Mouse (Mus musculus) forebrain, embryonic 14.5 days (tissue): ENCODE measurements around the gene Arhgap21. TPM values are rescaled to one million over a fixed set of nuclear protein-coding genes. Genes with fewer than 3 reads are reported as not detected.

Experiments used
- ATAC-seq: fragments of 200-750 bp; cut with Nextera tagmentation; 2 replicates; pipeline ENCODE4 v1.8.0; 2017; ENCODE audit warnings: mild to moderate bottlenecking, moderate library complexity
- DNase-seq: peaks from one replicate; pipeline ENCODE4 v3.0.0-alpha.2; 2015; ENCODE audit warnings: low spot score
- H3K27ac ChIP-seq: fragments of 300-500 bp; sonication (generic); 2 replicates; pipeline ENCODE4 v1.5.1; 2014; ENCODE audit warnings: low read depth, mild to moderate bottlenecking, control low read depth, low read length, moderate library complexity
- H3K27me3 ChIP-seq: fragments of 300-500 bp; sonication (generic); replicated peaks from 2 replicates; pipeline ENCODE4 v1.6.1; 2014; ENCODE audit warnings: low read length, control low read depth, mixed read lengths; ENCODE audit not compliant: control insufficient read depth, insufficient read depth
- H3K36me3 ChIP-seq: fragments of 300-500 bp; sonication (generic); 2 replicates; pipeline ENCODE4 v1.6.1; 2014; ENCODE audit warnings: low read length, control low read depth; ENCODE audit not compliant: control insufficient read depth, insufficient read depth
- H3K4me1 ChIP-seq: fragments of 300-500 bp; sonication (generic); 2 replicates; pipeline ENCODE4 v1.6.1; 2014; ENCODE audit warnings: antibody characterized with exemption, low read length, control low read depth; ENCODE audit not compliant: control insufficient read depth, insufficient read depth
- H3K4me2 ChIP-seq: fragments of 300-500 bp; sonication (generic); 2 replicates; pipeline ENCODE4 v1.6.1; 2014; ENCODE audit warnings: mild to moderate bottlenecking, control low read depth, low read length
- H3K4me3 ChIP-seq: fragments of 300-500 bp; sonication (generic); 2 replicates; pipeline ENCODE4 v1.5.1; 2014; ENCODE audit warnings: low read depth, low read length, control low read depth
- H3K9ac ChIP-seq: fragments of 300-500 bp; sonication (generic); 2 replicates; pipeline ENCODE4 v1.6.1; 2014; ENCODE audit warnings: mild to moderate bottlenecking, low read length, control low read depth, moderate library complexity
- H3K9me3 ChIP-seq: fragments of 300-500 bp; sonication (generic); replicated peaks from 2 replicates; pipeline ENCODE4 v1.6.1; 2016; ENCODE audit warnings: low read length, control low read depth, mixed read lengths; ENCODE audit not compliant: control insufficient read depth
- WGBS: fragments of 180-500 bp; shearing (Covaris S2); extraction: QIAGEN DNeasy Blood & Tissue Kit; methylation state at CpG from one replicate; pipeline ENCODE4 v1.1.7; 2014; 5-methylcytosine and 5-hydroxymethylcytosine counted together
- polyA plus RNA-seq: library from polyadenylated mRNA; unstranded; fragments of >200 nt; fragmentation: Nextera tagmentation; extraction: Ambion mirVana; gene quantifications from 2 replicates; pipeline ENCODE4 v1.2.1, GENCODE M21; 2014

Gene Arhgap21
- polyA plus RNA-seq, 1 experiment from 2014 or later = 34.0 TPM

- Histone ChIP-seq H3K9ac (no peak overlapping the region), H3K4me1 (peaks cover 27% of the 10 kb centered on the region), H3K27me3 (no peaks in the 10 kb centered on the region), H3K36me3 (no peaks in the 10 kb centered on the region; the same call in 1 of the 2 replicates), H3K4me3 (no peak overlapping the region), H3K9me3 (no peaks in the 10 kb centered on the region), H3K27ac (no peak overlapping the region), H3K4me2 (no peak overlapping the region)
- DNase-seq (no peak), ATAC-seq (no peak)
- 52% methylated on average over 8 of the region's 8 CpGs for WGBS
Measured at GRCm38 (mm10) chr2:20955376-20955775, 13.3 kb downstream of the Arhgap21 start.

- WGBS = 75% methylated on average over 4 of the region's 4 CpGs
- DNase-seq (no peak), ATAC-seq (no peak)
- no peak overlapping the region for H3K4me2 ChIP-seq
- H3K9ac ChIP-seq = no peak overlapping the region
- peaks cover 15% of the 10 kb centered on the region for H3K4me1 ChIP-seq
- no peaks in the 10 kb centered on the region; the same call in 1 of the 2 replicates for H3K36me3 ChIP-seq
- H3K4me3 ChIP-seq = no peak overlapping the region
- no peak overlapping the region for H3K27ac ChIP-seq
- no peaks in the 10 kb centered on the region for H3K9me3 ChIP-seq
- H3K27me3 ChIP-seq = no peaks in the 10 kb centered on the region
Measured at GRCm38 (mm10) chr2:20952716-20953115, 16.0 kb downstream of the Arhgap21 start.

DNA sequence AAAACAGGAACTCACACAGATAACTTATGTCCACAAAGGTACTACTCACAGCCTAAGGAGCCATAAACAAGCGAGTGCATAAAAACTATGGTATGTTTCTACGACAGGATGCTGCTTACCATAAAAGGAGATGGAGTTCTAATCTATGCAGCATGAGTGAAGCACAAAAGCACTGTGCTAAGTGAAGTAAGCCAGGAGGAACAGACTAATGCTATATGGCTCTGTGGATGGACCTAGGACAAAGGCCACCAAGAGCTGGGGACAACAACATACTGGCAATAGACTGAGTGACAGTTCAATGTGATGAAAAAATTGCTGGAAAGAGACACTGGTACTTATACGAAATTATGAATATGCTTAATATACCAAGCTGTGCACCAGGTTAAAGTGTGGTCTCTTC is 19.5 kb downstream of the Arhgap21 start:
- WGBS = 90% methylated on average over 3 of the region's 3 CpGs
- peaks cover 8% of the 10 kb centered on the region; the same call in 1 of the 2 replicates for H3K4me1 ChIP-seq
- no peaks in the 10 kb centered on the region; the same call in 1 of the 2 replicates for H3K36me3 ChIP-seq
- H3K4me3 ChIP-seq = no peak overlapping the region
- H3K4me2 ChIP-seq = no peak overlapping the region
- ATAC-seq = no peak
- H3K27me3 ChIP-seq = no peaks in the 10 kb centered on the region
- no peak for DNase-seq
- H3K9ac ChIP-seq = no peak overlapping the region
- H3K27ac ChIP-seq = no peak overlapping the region
- no peaks in the 10 kb centered on the region for H3K9me3 ChIP-seq

DNA sequence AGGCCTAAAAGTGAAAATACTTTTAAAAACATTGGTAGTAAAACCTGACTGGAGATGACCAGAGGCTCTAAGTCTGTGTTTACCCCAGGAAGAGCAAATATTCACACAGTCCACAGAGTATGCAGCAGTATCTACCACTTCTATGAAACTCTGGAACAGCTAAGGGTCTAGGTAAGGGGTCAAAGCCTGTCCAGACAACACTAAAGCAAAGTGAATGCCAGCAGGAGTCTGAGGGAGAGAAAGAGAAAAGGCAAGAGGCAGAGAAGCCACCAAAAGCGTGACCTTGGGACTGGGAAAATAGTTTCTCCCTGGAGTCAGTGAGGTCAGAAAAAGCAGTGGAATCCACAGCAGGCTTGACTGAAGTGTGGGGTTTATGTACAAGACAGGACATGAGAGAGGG is 21.6 kb downstream of the Arhgap21 start:
- H3K27ac ChIP-seq = no peak overlapping the region
- ATAC-seq = no peak

GRCm38 (mm10) chr2:20945596-20945995 is 23.1 kb downstream of the Arhgap21 start:
- 87% methylated on average over 5 of the region's 5 CpGs for WGBS
- peak overlapping the region; percentile 60; the same call in 1 of the 2 replicates for H3K27ac ChIP-seq
- H3K4me2 ChIP-seq = no peak overlapping the region
- no peaks in the 10 kb centered on the region for H3K27me3 ChIP-seq
- no peak overlapping the region for H3K4me3 ChIP-seq
- no peak overlapping the region for H3K9ac ChIP-seq
- no peak for ATAC-seq
- no peaks in the 10 kb centered on the region for H3K9me3 ChIP-seq
- peaks cover 30% of the 10 kb centered on the region for H3K4me1 ChIP-seq
- no peaks in the 10 kb centered on the region for H3K36me3 ChIP-seq
- DNase-seq = no peak

More for the DNA sequence above, 21.6 kb downstream of the Arhgap21 start:
- no peaks in the 10 kb centered on the region for H3K27me3 ChIP-seq
- no peak overlapping the region for H3K9ac ChIP-seq
- H3K4me1 ChIP-seq = peaks cover 24% of the 10 kb centered on the region
- no peaks in the 10 kb centered on the region for H3K9me3 ChIP-seq
- 85% methylated on average over 1 of the region's 1 CpGs for WGBS
- no peaks in the 10 kb centered on the region for H3K36me3 ChIP-seq
- no peak for DNase-seq
- H3K4me2 ChIP-seq = no peak overlapping the region
- no peak overlapping the region for H3K4me3 ChIP-seq

- H3K36me3 ChIP-seq = no peaks in the 10 kb centered on the region
- 8% methylated on average over 7 of the region's 7 CpGs for WGBS
- H3K4me3 ChIP-seq = no peak overlapping the region
- no peak overlapping the region for H3K9ac ChIP-seq
- no peaks in the 10 kb centered on the region for H3K9me3 ChIP-seq
- DNase-seq (peak; percentile 68), ATAC-seq (peak; percentile 87)
- no peaks in the 10 kb centered on the region for H3K27me3 ChIP-seq
- peaks cover 33% of the 10 kb centered on the region for H3K4me1 ChIP-seq
- no peak overlapping the region; the same call in 1 of the 2 replicates for H3K4me2 ChIP-seq
- peak overlapping the region; percentile 63 for H3K27ac ChIP-seq
Measured at GRCm38 (mm10) chr2:20943730-20944454, 24.8 kb downstream of the Arhgap21 start.

- no peaks in the 10 kb centered on the region for H3K36me3 ChIP-seq
- WGBS = 4% methylated on average over 5 of the region's 5 CpGs
- peaks cover 33% of the 10 kb centered on the region for H3K4me1 ChIP-seq
- no peak overlapping the region for H3K9ac ChIP-seq
- ATAC-seq = peak; percentile 64
- peak overlapping the region; percentile 17; the same call in 1 of the 2 replicates for H3K4me2 ChIP-seq
- no peaks in the 10 kb centered on the region for H3K27me3 ChIP-seq
- peak; percentile 69 for DNase-seq
- H3K27ac ChIP-seq = peak overlapping the region; percentile 63; the same call in 1 of the 2 replicates
- H3K9me3 ChIP-seq = no peaks in the 10 kb centered on the region
- no peak overlapping the region for H3K4me3 ChIP-seq
Measured at GRCm38 (mm10) chr2:20943222-20943621, 25.5 kb downstream of the Arhgap21 start.

GRCm38 (mm10) chr2:20942434-20943198 is 26.1 kb downstream of the Arhgap21 start:
- peaks cover 33% of the 10 kb centered on the region for H3K4me1 ChIP-seq

More at GRCm38 (mm10) chr2:20942434-20943198, 26.1 kb downstream of the Arhgap21 start:
- Histone ChIP-seq H3K4me2 (peak overlapping the region; percentile 17; the same call in 1 of the 2 replicates), H3K27ac (0 out of 2 replicates have a peak overlapping the region, but pooled peaks have one; percentile 34), H3K9me3 (no peaks in the 10 kb centered on the region), H3K4me3 (no peak overlapping the region), H3K27me3 (no peaks in the 10 kb centered on the region), H3K36me3 (no peaks in the 10 kb centered on the region), H3K9ac (no peak overlapping the region)
- ATAC-seq (no peak; the same call in 1 of the 2 replicates), DNase-seq (no peak)
- 42% methylated on average over 10 of the region's 10 CpGs for WGBS
